Mouse (Mus musculus) T-helper 17 cell (primary cell): Measurements from ENCODE around the gene Cog5.

Source experiments
- in situ Hi-C, 2 experiments: fragments of 300-600 bp; cut with MboI, MseI; formaldehyde crosslinking; loops; 1 replicate in 1 of 2; 2 replicates in 1 of 2; pipeline ENCODE4 v1.15.1; 2025; ENCODE audit warnings: high pct_unique_total_duplicates in 2 of 2

Cog5 gene

GRCm38 (mm10) chr12:31818051-31818461, 163.4 kb downstream of the Cog5 start:
- in situ Hi-C loops, result no loop called here

GRCm38 (mm10) chr12:31819096-31819495, 164.4 kb downstream of the Cog5 start:
- in situ Hi-C loops, result no loop called here

- in situ Hi-C loops, result no loop called here
Measured at GRCm38 (mm10) chr12:31819520-31819919, 164.9 kb downstream of the Cog5 start.

GRCm38 (mm10) chr12:31823671-31824070, 169.0 kb downstream of the Cog5 start:
- in situ Hi-C loops, result no loop called here

GRCm38 (mm10) chr12:31824831-31825230, 170.2 kb downstream of the Cog5 start:
- in situ Hi-C loops, result no loop called here

- in situ Hi-C loops, result no loop called here
Measured at GRCm38 (mm10) chr12:31825821-31826220, 171.2 kb downstream of the Cog5 start.

- in situ Hi-C loops, result no loop called here
Measured at GRCm38 (mm10) chr12:31826476-31826875, 171.8 kb downstream of the Cog5 start.

- in situ Hi-C loops, result no loop called here
Measured at GRCm38 (mm10) chr12:31835480-31835879, 180.8 kb downstream of the Cog5 start.

- in situ Hi-C loops, result no loop called here
Measured at GRCm38 (mm10) chr12:31836211-31836610, 181.5 kb downstream of the Cog5 start.

- in situ Hi-C loops, result no loop called here
Measured at GRCm38 (mm10) chr12:31838521-31838920, 183.9 kb downstream of the Cog5 start.

GRCm38 (mm10) chr12:31839249-31839648, 184.6 kb downstream of the Cog5 start:
- in situ Hi-C loops, result no loop called here

- in situ Hi-C loops, result no loop called here
Measured at GRCm38 (mm10) chr12:31846077-31846476, 191.4 kb downstream of the Cog5 start.

GRCm38 (mm10) chr12:31848630-31849415, 194.2 kb downstream of the Cog5 start:
- in situ Hi-C loops, result no loop called here

GRCm38 (mm10) chr12:31849601-31850000, 194.9 kb downstream of the Cog5 start:
- in situ Hi-C loops, result no loop called here

GRCm38 (mm10) chr12:31854039-31854438, 199.4 kb downstream of the Cog5 start:
- in situ Hi-C loops, result no loop called here

- in situ Hi-C loops, result no loop called here
Measured at GRCm38 (mm10) chr12:31854817-31855216, 200.1 kb downstream of the Cog5 start.

- in situ Hi-C loops, result no loop called here
Measured at GRCm38 (mm10) chr12:31857784-31858183, 203.1 kb downstream of the Cog5 start.

GRCm38 (mm10) chr12:31862668-31863538, 208.2 kb downstream of the Cog5 start:
- in situ Hi-C loops, result no loop called here

GRCm38 (mm10) chr12:31876775-31877174, 222.1 kb downstream of the Cog5 start:
- in situ Hi-C loops, result no loop called here

GRCm38 (mm10) chr12:31882736-31883135, 228.1 kb downstream of the Cog5 start:
- in situ Hi-C loops, result no loop called here

GRCm38 (mm10) chr12:31884365-31884764, 229.7 kb downstream of the Cog5 start:
- in situ Hi-C loops, result no loop called here

- in situ Hi-C loops, result no loop called here
Measured at GRCm38 (mm10) chr12:31885084-31885483, 230.4 kb downstream of the Cog5 start.
